Mouse (Mus musculus) midbrain, embryonic 15.5 days (tissue): Measurements from ENCODE around the gene Pparg. TPM values are rescaled to one million over a fixed set of nuclear protein-coding genes. Genes with fewer than 3 reads are reported as not detected.

ENCODE experiments used
- ATAC-seq: fragments of 200-750 bp; cut with Nextera tagmentation; replicated peaks from 2 replicates; pipeline ENCODE4 v1.8.0; 2017; ENCODE audit warnings: moderate TSS enrichment
- H3K27ac ChIP-seq: fragments of 300-500 bp; sonication (generic); 2 replicates; pipeline ENCODE4 v1.5.1; 2015; ENCODE audit warnings: mild to moderate bottlenecking, inconsistent platforms
- H3K27me3 ChIP-seq: fragments of 300-500 bp; sonication (generic); replicated peaks from 2 replicates; pipeline ENCODE4 v1.6.1; 2015; ENCODE audit warnings: inconsistent platforms
- H3K36me3 ChIP-seq: fragments of 300-500 bp; sonication (generic); replicated peaks from 2 replicates; pipeline ENCODE4 v1.6.1; 2015; ENCODE audit warnings: inconsistent platforms
- H3K4me1 ChIP-seq: fragments of 300-500 bp; sonication (generic); 2 replicates; pipeline ENCODE4 v1.6.1; 2015; ENCODE audit warnings: inconsistent platforms
- H3K4me2 ChIP-seq: fragments of 300-500 bp; sonication (generic); 2 replicates; pipeline ENCODE4 v1.6.1; 2015; ENCODE audit warnings: inconsistent platforms, mild to moderate bottlenecking, moderate library complexity
- H3K4me3 ChIP-seq: fragments of 300-500 bp; sonication (generic); 2 replicates; pipeline ENCODE4 v1.5.1; 2015; ENCODE audit warnings: mild to moderate bottlenecking, inconsistent platforms
- H3K9ac ChIP-seq: fragments of 300-500 bp; sonication (generic); 2 replicates; pipeline ENCODE4 v1.6.1; 2015; ENCODE audit warnings: mild to moderate bottlenecking, inconsistent platforms
- H3K9me3 ChIP-seq: fragments of 300-500 bp; sonication (generic); 2 replicates; pipeline ENCODE4 v1.6.1; 2016; ENCODE audit warnings: inconsistent platforms
- WGBS: fragments of 180-500 bp; shearing (Covaris S2); methylation state at CpG from one replicate; pipeline ENCODE4 v1.1.7; 2015; ENCODE audit warnings: mixed read lengths; 5-methylcytosine and 5-hydroxymethylcytosine counted together
- polyA plus RNA-seq: library from polyadenylated mRNA; unstranded; fragments of >200 nt; fragmentation: Nextera tagmentation; extraction: Ambion mirVana; gene quantifications from 2 replicates; pipeline ENCODE4 v1.2.1, GENCODE M21; 2015

Gene Pparg
- polyA plus RNA-seq, 1 experiment from 2014 or later = 0.37 TPM

- no peak overlapping the region for H3K4me3 ChIP-seq
- H3K9ac ChIP-seq = no peak overlapping the region
- H3K9me3 ChIP-seq = no peaks in the 10 kb centered on the region; the same call in 1 of the 2 replicates
- no peaks in the 10 kb centered on the region for H3K36me3 ChIP-seq
- no peak overlapping the region for H3K27ac ChIP-seq
- 91% methylated on average over 10 of the region's 10 CpGs for WGBS
- H3K27me3 ChIP-seq = no peaks in the 10 kb centered on the region
- H3K4me2 ChIP-seq = no peak overlapping the region
- H3K4me1 ChIP-seq = no peaks in the 10 kb centered on the region
- no peak for ATAC-seq
These were observed 142.9 kb downstream of the Pparg start for GRCm38 (mm10) chr6:115503549-115504159.

- no peak for ATAC-seq
- Histone ChIP-seq H3K4me2 (no peak overlapping the region), H3K4me1 (no peaks in the 10 kb centered on the region), H3K4me3 (no peak overlapping the region), H3K9ac (no peak overlapping the region), H3K36me3 (no peaks in the 10 kb centered on the region), H3K27ac (no peak overlapping the region), H3K27me3 (no peaks in the 10 kb centered on the region), H3K9me3 (no peaks in the 10 kb centered on the region; the same call in 1 of the 2 replicates)
- 89% methylated on average over 3 of the region's 3 CpGs for WGBS
These were observed 143.4 kb downstream of the Pparg start for GRCm38 (mm10) chr6:115504160-115504558.

DNA sequence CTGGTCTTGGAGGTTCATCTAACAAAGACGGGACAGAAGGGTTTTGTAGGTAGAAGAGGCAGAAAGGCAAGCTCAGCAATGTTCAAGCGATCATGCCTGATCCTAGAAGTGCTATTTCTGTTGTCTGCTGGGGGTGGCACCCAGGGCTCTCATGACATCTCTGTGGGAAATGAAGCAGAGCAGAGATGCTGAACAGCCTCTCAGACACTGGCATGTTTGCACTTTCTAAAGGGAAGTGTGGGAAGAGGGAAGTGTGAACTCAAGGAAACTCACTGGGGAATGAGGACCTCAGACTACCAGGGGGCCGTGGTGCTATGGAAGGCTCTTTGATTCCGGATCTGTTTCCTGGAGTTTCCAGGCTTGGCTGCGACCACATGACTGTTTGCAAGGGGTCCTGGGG, 144.2 kb downstream of the Pparg start:
- H3K9me3 ChIP-seq = no peaks in the 10 kb centered on the region; the same call in 1 of the 2 replicates
- WGBS = 87% methylated on average over 5 of the region's 5 CpGs
- ATAC-seq = no peak

DNA sequence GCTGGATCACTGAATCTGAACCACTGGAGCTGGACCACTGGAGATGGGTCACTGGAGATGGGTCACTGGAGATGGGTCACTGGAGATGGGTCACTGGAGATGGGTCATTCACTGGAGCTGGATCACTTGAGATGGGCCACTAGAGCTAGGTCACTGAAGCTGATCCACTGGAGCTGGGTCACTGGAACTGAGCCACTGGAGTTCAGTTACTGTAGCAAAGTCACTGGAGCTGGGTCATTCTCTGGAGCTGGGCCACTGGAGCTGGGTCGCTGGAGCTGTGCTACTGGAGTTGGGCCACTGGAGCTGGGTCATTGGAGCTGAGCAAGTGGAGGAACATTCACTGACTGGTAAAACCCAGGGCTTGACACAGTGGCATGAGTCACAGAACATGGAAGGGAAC, 145.7 kb downstream of the Pparg start:
- ATAC-seq = no peak
- H3K9ac ChIP-seq = no peak overlapping the region
- WGBS = 90% methylated on average over 1 of the region's 1 CpGs

More for the DNA sequence above, 144.2 kb downstream of the Pparg start:
- Histone ChIP-seq H3K4me3 (no peak overlapping the region), H3K4me2 (no peak overlapping the region), H3K4me1 (no peaks in the 10 kb centered on the region), H3K27ac (no peak overlapping the region), H3K9ac (no peak overlapping the region), H3K27me3 (no peaks in the 10 kb centered on the region), H3K36me3 (no peaks in the 10 kb centered on the region)

GRCm38 (mm10) chr6:115511447-115511846, 150.7 kb downstream of the Pparg start:
- Histone ChIP-seq H3K4me2 (no peak overlapping the region), H3K9me3 (no peaks in the 10 kb centered on the region; the same call in 1 of the 2 replicates), H3K9ac (no peak overlapping the region), H3K27ac (no peak overlapping the region), H3K4me1 (no peaks in the 10 kb centered on the region), H3K27me3 (no peaks in the 10 kb centered on the region), H3K36me3 (no peaks in the 10 kb centered on the region), H3K4me3 (no peak overlapping the region)
- ATAC-seq = no peak
- 91% methylated on average over 3 of the region's 3 CpGs for WGBS

More for the DNA sequence above, 145.7 kb downstream of the Pparg start:
- no peak overlapping the region for H3K27ac ChIP-seq
- H3K4me2 ChIP-seq = no peak overlapping the region
- no peaks in the 10 kb centered on the region for H3K36me3 ChIP-seq
- no peaks in the 10 kb centered on the region for H3K4me1 ChIP-seq
- H3K27me3 ChIP-seq = no peaks in the 10 kb centered on the region
- no peak overlapping the region for H3K4me3 ChIP-seq
- H3K9me3 ChIP-seq = no peaks in the 10 kb centered on the region; the same call in 1 of the 2 replicates

DNA sequence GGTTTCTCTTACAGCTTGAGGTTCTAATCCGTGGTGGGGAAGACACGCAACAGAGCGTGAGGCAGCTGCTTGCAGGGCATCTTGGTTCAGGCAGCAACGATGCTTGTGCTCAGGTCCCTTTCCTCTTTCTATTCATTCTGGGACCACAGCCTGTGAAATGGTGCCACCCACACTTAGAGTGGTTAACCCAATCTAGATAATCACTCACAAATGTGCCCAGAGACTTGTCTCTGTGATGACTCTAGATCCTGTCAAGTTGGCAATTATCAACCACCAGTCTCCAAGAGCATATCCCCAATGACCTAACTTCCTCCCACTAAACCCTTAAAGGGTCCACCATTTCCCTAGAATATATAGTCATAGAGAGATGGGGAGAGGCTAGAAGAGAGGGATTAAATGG, 152.5 kb downstream of the Pparg start:
- H3K4me3 ChIP-seq = no peak overlapping the region
- no peak for ATAC-seq
- WGBS = 91% methylated on average over 4 of the region's 4 CpGs
- H3K4me2 ChIP-seq = no peak overlapping the region
- no peaks in the 10 kb centered on the region for H3K27me3 ChIP-seq
- no peak overlapping the region for H3K9ac ChIP-seq
- H3K27ac ChIP-seq = no peak overlapping the region
- H3K4me1 ChIP-seq = no peaks in the 10 kb centered on the region
- no peaks in the 10 kb centered on the region for H3K36me3 ChIP-seq
- H3K9me3 ChIP-seq = no peaks in the 10 kb centered on the region; the same call in 1 of the 2 replicates

DNA sequence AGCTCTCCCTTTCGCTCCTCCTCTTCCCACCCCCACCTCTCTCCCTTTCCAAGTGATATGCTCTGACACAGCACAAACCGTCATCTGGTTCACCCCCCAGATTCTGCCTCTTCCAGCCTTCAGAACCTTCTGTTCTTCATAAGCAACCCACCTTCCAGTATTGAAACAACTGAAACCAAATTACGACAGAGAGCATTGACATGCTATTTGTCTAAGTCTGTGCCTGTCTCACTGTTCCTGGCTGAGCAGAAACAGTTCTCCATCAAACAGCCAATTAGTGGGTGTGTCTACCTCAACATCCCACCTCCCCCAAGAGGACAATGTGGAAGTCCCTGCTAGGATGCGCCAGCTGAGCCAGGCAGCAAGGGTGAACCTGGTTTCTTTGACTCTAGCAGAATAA, 157.2 kb downstream of the Pparg start:
- ATAC-seq = no peak
- H3K9me3 ChIP-seq = no peaks in the 10 kb centered on the region
- H3K36me3 ChIP-seq = no peaks in the 10 kb centered on the region
- H3K27me3 ChIP-seq = no peaks in the 10 kb centered on the region
- H3K9ac ChIP-seq = no peak overlapping the region
- H3K4me2 ChIP-seq = no peak overlapping the region
- H3K4me1 ChIP-seq = no peaks in the 10 kb centered on the region
- no peak overlapping the region for H3K27ac ChIP-seq
- 81% methylated on average over 4 of the region's 4 CpGs for WGBS
- no peak overlapping the region for H3K4me3 ChIP-seq

- Histone ChIP-seq H3K4me1 (no peaks in the 10 kb centered on the region), H3K27me3 (no peaks in the 10 kb centered on the region), H3K9me3 (no peaks in the 10 kb centered on the region), H3K9ac (no peak overlapping the region), H3K27ac (no peak overlapping the region), H3K36me3 (no peaks in the 10 kb centered on the region), H3K4me3 (no peak overlapping the region), H3K4me2 (no peak overlapping the region)
- WGBS = 62% methylated on average over 2 of the region's 2 CpGs
- ATAC-seq = no peak
These were observed 157.6 kb downstream of the Pparg start for GRCm38 (mm10) chr6:115518352-115518751.

DNA sequence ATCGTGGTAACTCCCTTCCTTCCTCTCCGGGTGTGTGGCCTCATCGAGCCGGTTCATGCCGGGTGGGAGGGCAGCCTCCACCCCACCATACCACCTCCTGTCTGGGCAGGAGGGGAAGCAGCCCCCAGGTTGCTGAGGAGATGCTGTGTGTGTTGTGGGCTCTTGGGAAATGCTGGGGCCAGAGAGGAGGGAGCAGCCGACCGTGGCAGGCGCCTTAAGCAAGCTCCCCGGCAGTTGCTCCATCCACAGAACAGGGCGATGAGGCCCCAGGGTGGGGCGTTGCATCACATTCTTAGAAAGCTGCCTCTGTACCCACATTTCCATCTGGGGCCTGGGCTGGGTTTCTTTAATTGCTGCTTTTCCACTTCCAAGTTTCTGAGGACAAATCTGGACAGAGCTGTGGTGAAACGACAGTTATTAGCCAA, 158.5 kb downstream of the Pparg start:
- no peak overlapping the region for H3K4me2 ChIP-seq
- no peaks in the 10 kb centered on the region for H3K9me3 ChIP-seq
- no peaks in the 10 kb centered on the region for H3K27me3 ChIP-seq
- WGBS = 54% methylated on average over 12 of the region's 12 CpGs
- ATAC-seq = no peak
- no peak overlapping the region for H3K9ac ChIP-seq
- H3K4me3 ChIP-seq = no peak overlapping the region
- H3K36me3 ChIP-seq = no peaks in the 10 kb centered on the region
- no peaks in the 10 kb centered on the region for H3K4me1 ChIP-seq
- no peak overlapping the region for H3K27ac ChIP-seq

- 83% methylated on average over 1 of the region's 1 CpGs for WGBS
- no peaks in the 10 kb centered on the region for H3K27me3 ChIP-seq
- no peak for ATAC-seq
These were observed 161.2 kb downstream of the Pparg start for GRCm38 (mm10) chr6:115521923-115522322.

GRCm38 (mm10) chr6:115522691-115523146, 162.0 kb downstream of the Pparg start:
- H3K27ac ChIP-seq = no peak overlapping the region
- no peaks in the 10 kb centered on the region for H3K9me3 ChIP-seq
- H3K36me3 ChIP-seq = no peaks in the 10 kb centered on the region
- no peak for ATAC-seq
- no peaks in the 10 kb centered on the region for H3K4me1 ChIP-seq
- no peaks in the 10 kb centered on the region for H3K27me3 ChIP-seq
- H3K4me2 ChIP-seq = no peak overlapping the region
- H3K9ac ChIP-seq = no peak overlapping the region
- H3K4me3 ChIP-seq = no peak overlapping the region
- 85% methylated on average over 6 of the region's 6 CpGs for WGBS

More at GRCm38 (mm10) chr6:115521923-115522322, 161.2 kb downstream of the Pparg start:
- H3K9ac ChIP-seq = no peak overlapping the region
- no peak overlapping the region for H3K4me3 ChIP-seq
- no peaks in the 10 kb centered on the region for H3K4me1 ChIP-seq
- H3K4me2 ChIP-seq = no peak overlapping the region
- H3K36me3 ChIP-seq = no peaks in the 10 kb centered on the region
- H3K9me3 ChIP-seq = no peaks in the 10 kb centered on the region
- no peak overlapping the region for H3K27ac ChIP-seq

GRCm38 (mm10) chr6:115523201-115523600, 162.4 kb downstream of the Pparg start:
- no peak for ATAC-seq
- H3K36me3 ChIP-seq = no peaks in the 10 kb centered on the region
- no peak overlapping the region for H3K9ac ChIP-seq
- H3K4me3 ChIP-seq = no peak overlapping the region
- no peak overlapping the region for H3K4me2 ChIP-seq
- no peaks in the 10 kb centered on the region for H3K4me1 ChIP-seq
- no peaks in the 10 kb centered on the region for H3K9me3 ChIP-seq
- 68% methylated on average over 9 of the region's 9 CpGs for WGBS
- H3K27ac ChIP-seq = no peak overlapping the region
- no peaks in the 10 kb centered on the region for H3K27me3 ChIP-seq

DNA sequence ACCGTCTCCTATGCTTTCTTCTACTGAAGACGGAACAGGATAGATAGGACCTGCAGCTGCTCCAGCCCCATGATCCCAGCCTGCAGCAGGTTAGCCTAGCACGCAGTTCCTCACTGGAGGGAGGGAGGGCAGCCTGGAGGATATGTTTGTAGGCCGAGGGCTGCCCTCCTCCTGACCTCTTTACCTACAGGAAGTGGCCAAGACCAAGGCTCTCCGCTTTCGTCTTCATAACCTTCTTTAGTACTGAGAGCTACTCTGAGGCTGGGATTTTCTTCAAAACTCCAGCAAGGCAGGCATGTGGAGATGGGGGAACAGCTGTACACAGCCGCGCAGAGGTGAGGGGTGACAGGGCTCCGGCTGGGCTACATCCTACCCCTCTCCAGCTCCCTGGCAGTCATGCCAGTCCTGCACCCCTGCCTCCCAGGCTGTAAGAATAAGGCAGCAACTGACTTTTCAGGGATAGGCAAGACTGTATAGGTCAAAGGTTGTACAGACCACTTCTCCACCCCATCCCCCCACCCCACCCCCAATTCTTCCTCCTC, 163.8 kb downstream of the Pparg start:
- Histone ChIP-seq H3K27me3 (no peaks in the 10 kb centered on the region), H3K4me1 (no peaks in the 10 kb centered on the region), H3K36me3 (no peaks in the 10 kb centered on the region), H3K9me3 (no peaks in the 10 kb centered on the region), H3K27ac (no peak overlapping the region), H3K4me3 (no peak overlapping the region), H3K9ac (no peak overlapping the region), H3K4me2 (no peak overlapping the region)
- ATAC-seq = no peak
- WGBS = 84% methylated on average over 9 of the region's 9 CpGs
